Mouse (Mus musculus) heart, embryonic 11.5 days (tissue): ENCODE data around the gene St7. TPM values are rescaled to one million over a fixed set of nuclear protein-coding genes. Genes with fewer than 3 reads are reported as not detected.

ENCODE experiments used
- ATAC-seq: fragments of 200-750 bp; cut with Nextera tagmentation; replicated peaks from 2 replicates; pipeline ENCODE4 v1.8.0; 2017; ENCODE audit warnings: moderate library complexity; ENCODE audit not compliant: insufficient number of reproducible peaks, low FRiP score, low TSS enrichment
- H3K27ac ChIP-seq: fragments of 300-500 bp; sonication (generic); 2 replicates; pipeline ENCODE4 v1.5.1; 2014; ENCODE audit warnings: mild to moderate bottlenecking, low read depth, low read length
- H3K27me3 ChIP-seq: fragments of 300-500 bp; sonication (generic); 2 replicates; pipeline ENCODE4 v1.6.1; 2014; ENCODE audit warnings: mild to moderate bottlenecking, low read length, mixed read lengths; ENCODE audit not compliant: control insufficient read depth, insufficient read depth
- H3K36me3 ChIP-seq: fragments of 300-500 bp; sonication (generic); 2 replicates; pipeline ENCODE4 v1.6.1; 2014; ENCODE audit warnings: mild to moderate bottlenecking, low read length, moderate library complexity, mixed read lengths; ENCODE audit not compliant: control insufficient read depth, insufficient read depth
- H3K4me1 ChIP-seq: fragments of 300-500 bp; sonication (generic); 2 replicates; pipeline ENCODE4 v1.6.1; 2014; ENCODE audit warnings: low read length; ENCODE audit not compliant: control insufficient read depth, insufficient read depth
- H3K4me2 ChIP-seq: fragments of 300-500 bp; sonication (generic); 2 replicates; pipeline ENCODE4 v1.6.1; 2014; ENCODE audit warnings: mild to moderate bottlenecking, moderate library complexity
- H3K4me3 ChIP-seq: fragments of 300-500 bp; sonication (generic); 2 replicates; pipeline ENCODE4 v1.5.1; 2014; ENCODE audit warnings: low read depth, low read length
- H3K9ac ChIP-seq: fragments of 300-500 bp; sonication (generic); 2 replicates; pipeline ENCODE4 v1.6.1; 2014; ENCODE audit warnings: mild to moderate bottlenecking, low read depth, low read length, moderate library complexity
- H3K9me3 ChIP-seq: fragments of 300-500 bp; sonication (generic); replicated peaks from 2 replicates; pipeline ENCODE4 v1.6.1; 2016; ENCODE audit warnings: low read length; ENCODE audit not compliant: control insufficient read depth
- WGBS: fragments of 180-500 bp; shearing (Covaris S2); extraction: QIAGEN DNeasy Blood & Tissue Kit; methylation state at CpG from one replicate; pipeline ENCODE4 v1.1.7; 2014; ENCODE audit not compliant: insufficient replicate concordance; 5-methylcytosine and 5-hydroxymethylcytosine counted together
- polyA plus RNA-seq: library from polyadenylated mRNA; unstranded; fragments of >200 nt; fragmentation: Nextera tagmentation; extraction: Ambion mirVana; gene quantifications from 2 replicates; pipeline ENCODE4 v1.2.1, GENCODE M21; 2014

The St7 gene
- polyA plus RNA-seq, 1 experiment from 2014 or later: 26.9 TPM

GRCm38 (mm10) chr6:17946456-17946855 is 253.7 kb downstream of the St7 start:
- Histone ChIP-seq H3K27me3 (no peaks in the 10 kb centered on the region), H3K27ac (no peak overlapping the region), H3K9ac (no peak overlapping the region), H3K9me3 (no peaks in the 10 kb centered on the region), H3K36me3 (no peaks in the 10 kb centered on the region), H3K4me2 (no peak overlapping the region), H3K4me3 (no peak overlapping the region), H3K4me1 (peaks cover 23% of the 10 kb centered on the region)
- WGBS: 27% methylated on average over 5 of the region's 5 CpGs
- no peak for ATAC-seq

DNA sequence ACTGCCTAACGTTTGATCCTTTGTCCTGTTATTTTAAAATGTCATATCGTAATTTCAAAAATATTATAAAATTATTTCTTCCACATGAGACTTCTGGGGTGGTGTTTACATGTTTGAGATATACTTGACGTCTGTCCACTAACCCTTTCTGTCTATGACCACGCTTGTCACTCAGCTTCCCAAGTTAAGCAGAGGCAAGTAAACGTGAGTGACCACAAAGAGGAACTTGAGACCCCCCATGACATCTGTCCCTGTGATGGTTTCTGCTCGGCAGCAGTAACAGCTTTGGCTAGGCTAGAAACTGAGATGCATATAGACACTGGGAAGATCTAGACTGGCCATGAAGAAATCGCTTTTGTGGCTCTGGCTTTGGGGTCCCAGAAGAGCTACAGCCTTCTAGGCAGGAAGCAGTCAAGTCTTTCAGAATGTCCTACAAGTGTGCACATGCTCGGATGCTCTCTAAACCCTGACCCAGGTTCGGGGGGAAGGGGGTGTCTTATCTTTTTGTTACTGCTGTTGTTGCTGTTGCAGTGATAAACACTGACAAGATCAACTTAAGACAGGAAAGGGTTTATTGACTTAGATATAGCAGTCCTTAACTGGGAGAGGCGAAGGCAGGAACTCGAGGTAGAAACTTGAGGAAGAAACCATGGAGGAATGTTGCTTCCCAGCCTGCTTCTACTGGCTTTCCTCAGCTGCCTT is 254.5 kb downstream of the St7 start:
- H3K4me1 ChIP-seq: peaks cover 15% of the 10 kb centered on the region
- H3K4me3 ChIP-seq: no peak overlapping the region
- H3K27me3 ChIP-seq: no peaks in the 10 kb centered on the region
- H3K9ac ChIP-seq: no peak overlapping the region
- no peak for ATAC-seq
- WGBS: 40% methylated on average over 11 of the region's 11 CpGs
- no peaks in the 10 kb centered on the region for H3K36me3 ChIP-seq
- no peaks in the 10 kb centered on the region for H3K9me3 ChIP-seq
- H3K4me2 ChIP-seq: no peak overlapping the region
- no peak overlapping the region for H3K27ac ChIP-seq

DNA sequence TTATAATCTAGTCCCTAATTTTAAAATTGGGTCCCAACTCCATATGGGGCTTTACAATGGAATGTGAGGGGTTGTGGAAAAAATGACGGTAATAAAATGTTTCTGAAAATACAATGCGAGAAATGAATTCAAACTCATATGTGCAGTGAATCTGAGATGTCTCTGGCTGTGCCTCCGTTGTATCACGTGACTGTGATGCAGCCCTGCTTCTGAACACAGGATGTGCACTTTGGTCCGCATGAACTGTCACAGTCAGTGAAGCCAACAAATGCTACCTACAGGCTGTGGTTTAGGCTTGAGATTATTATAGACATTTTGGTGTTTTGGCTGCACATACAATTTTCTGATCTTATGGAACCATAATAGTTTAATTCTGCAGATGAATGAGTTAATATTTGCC is 256.4 kb downstream of the St7 start:
- Histone ChIP-seq H3K4me2 (no peak overlapping the region), H3K4me1 (peaks cover 14% of the 10 kb centered on the region), H3K4me3 (no peak overlapping the region), H3K9ac (no peak overlapping the region), H3K36me3 (no peaks in the 10 kb centered on the region), H3K27ac (no peak overlapping the region), H3K9me3 (no peaks in the 10 kb centered on the region), H3K27me3 (no peaks in the 10 kb centered on the region)
- ATAC-seq: no peak
- 81% methylated on average over 5 of the region's 5 CpGs for WGBS

DNA sequence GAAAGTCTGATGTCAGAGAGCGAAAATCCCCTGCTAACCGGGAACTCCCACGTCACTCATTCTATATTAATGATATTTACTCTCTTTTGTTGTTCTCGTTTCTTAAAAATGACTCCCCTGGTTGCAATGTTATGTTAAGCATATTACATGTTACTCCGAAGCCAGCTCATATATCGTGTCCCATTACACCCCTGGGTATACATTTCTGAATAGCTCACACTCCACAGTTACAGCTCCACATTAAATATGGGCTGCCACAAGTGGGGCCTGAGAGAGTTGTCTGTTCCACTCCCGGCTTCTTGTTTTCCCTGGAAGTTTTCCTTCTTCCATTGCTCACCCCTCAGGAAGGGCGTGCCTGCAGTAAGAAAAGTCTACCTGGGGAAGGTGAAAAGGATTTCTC is 259.0 kb downstream of the St7 start:
- H3K36me3 ChIP-seq: no peaks in the 10 kb centered on the region
- H3K9ac ChIP-seq: no peak overlapping the region
- no peaks in the 10 kb centered on the region for H3K27me3 ChIP-seq
- H3K9me3 ChIP-seq: no peaks in the 10 kb centered on the region
- H3K4me3 ChIP-seq: no peak overlapping the region
- no peak overlapping the region for H3K27ac ChIP-seq
- no peak for ATAC-seq
- H3K4me2 ChIP-seq: no peak overlapping the region
- H3K4me1 ChIP-seq: peaks cover 13% of the 10 kb centered on the region
- WGBS: 78% methylated on average over 8 of the region's 8 CpGs

- H3K4me1 ChIP-seq: no peaks in the 10 kb centered on the region
- WGBS: 63% methylated on average over 3 of the region's 3 CpGs
These were observed 270.7 kb downstream of the St7 start for GRCm38 (mm10) chr6:17963455-17963854.

DNA sequence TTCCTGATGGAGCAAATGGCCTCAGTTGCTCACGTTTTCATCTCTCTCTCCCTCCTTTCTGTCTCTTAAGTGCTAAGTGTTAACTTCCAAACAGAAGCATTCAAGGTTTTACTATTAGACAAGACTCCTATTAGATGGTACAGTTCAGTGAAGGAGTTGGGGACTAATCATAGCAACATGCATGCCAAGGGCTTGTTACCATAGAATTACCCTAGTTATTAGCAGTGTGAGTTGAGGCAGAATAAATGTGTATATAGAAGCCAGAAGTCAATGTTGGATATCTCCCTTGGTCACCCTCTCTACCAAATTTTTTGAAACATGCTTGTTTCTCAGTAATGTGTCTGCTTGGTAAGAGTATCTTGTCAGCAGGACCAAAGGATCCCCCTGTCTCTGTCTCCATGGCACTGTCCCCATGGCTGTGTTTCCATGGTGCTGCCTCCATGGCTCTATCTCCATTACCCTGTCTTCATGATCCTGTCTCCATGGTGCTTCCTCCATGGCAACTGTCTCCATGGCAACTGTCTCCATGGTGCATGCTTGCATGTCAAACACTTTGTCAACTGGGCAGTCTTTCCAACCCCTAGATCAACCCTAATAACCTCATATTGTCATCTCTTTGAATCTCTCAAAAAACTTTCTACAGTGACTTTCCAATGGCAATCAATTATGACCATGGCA is 275.9 kb downstream of the St7 start:
- Histone ChIP-seq H3K4me1 (no peaks in the 10 kb centered on the region), H3K9me3 (no peaks in the 10 kb centered on the region), H3K27ac (no peak overlapping the region), H3K4me2 (no peak overlapping the region), H3K27me3 (no peaks in the 10 kb centered on the region), H3K36me3 (no peaks in the 10 kb centered on the region), H3K4me3 (no peak overlapping the region), H3K9ac (no peak overlapping the region)
- WGBS: 76% methylated on average over 1 of the region's 1 CpGs
- ATAC-seq: no peak

More at GRCm38 (mm10) chr6:17963455-17963854, 270.7 kb downstream of the St7 start:
- Histone ChIP-seq H3K4me2 (no peak overlapping the region), H3K4me3 (no peak overlapping the region), H3K9me3 (no peaks in the 10 kb centered on the region), H3K9ac (no peak overlapping the region), H3K27me3 (no peaks in the 10 kb centered on the region), H3K27ac (no peak overlapping the region), H3K36me3 (no peaks in the 10 kb centered on the region)
- no peak for ATAC-seq

GRCm38 (mm10) chr6:17969815-17970214 is 277.1 kb downstream of the St7 start:
- no peaks in the 10 kb centered on the region for H3K27me3 ChIP-seq
- H3K4me1 ChIP-seq: no peaks in the 10 kb centered on the region
- H3K27ac ChIP-seq: no peak overlapping the region
- no peaks in the 10 kb centered on the region for H3K9me3 ChIP-seq
- no peak overlapping the region for H3K4me2 ChIP-seq
- no peak for ATAC-seq
- no peaks in the 10 kb centered on the region for H3K36me3 ChIP-seq
- H3K4me3 ChIP-seq: no peak overlapping the region
- 82% methylated on average over 1 of the region's 1 CpGs for WGBS
- H3K9ac ChIP-seq: no peak overlapping the region

- no peaks in the 10 kb centered on the region for H3K27me3 ChIP-seq
These were observed 278.7 kb downstream of the St7 start for GRCm38 (mm10) chr6:17971393-17971792.

GRCm38 (mm10) chr6:17974416-17974815 is 281.7 kb downstream of the St7 start:
- Histone ChIP-seq H3K36me3 (no peaks in the 10 kb centered on the region), H3K9ac (no peak overlapping the region), H3K4me1 (no peaks in the 10 kb centered on the region), H3K4me3 (no peak overlapping the region), H3K4me2 (no peak overlapping the region), H3K27me3 (no peaks in the 10 kb centered on the region), H3K27ac (no peak overlapping the region), H3K9me3 (no peaks in the 10 kb centered on the region)
- ATAC-seq: no peak
- WGBS: 81% methylated on average over 3 of the region's 3 CpGs

More at GRCm38 (mm10) chr6:17971393-17971792, 278.7 kb downstream of the St7 start:
- H3K4me1 ChIP-seq: no peaks in the 10 kb centered on the region
- H3K36me3 ChIP-seq: no peaks in the 10 kb centered on the region
- ATAC-seq: no peak
- H3K9me3 ChIP-seq: no peaks in the 10 kb centered on the region
- no peak overlapping the region for H3K4me2 ChIP-seq
- no peak overlapping the region for H3K27ac ChIP-seq
- no peak overlapping the region for H3K9ac ChIP-seq
- H3K4me3 ChIP-seq: no peak overlapping the region
